Mouse (Mus musculus): Measurements from ENCODE around the gene Acat3. TPM values are rescaled to one million over a fixed set of nuclear protein-coding genes. Genes with fewer than 3 reads are reported as not detected.
"Not testable (repeated sequence)": the region's sequence is repeated elsewhere in the genome, so short reads cannot be mapped to it uniquely, and the experiment has no call there.

Gene Acat3
- polyA plus RNA-seq, 1 experiment from 2014 or later, result 0.92 TPM

DNA sequence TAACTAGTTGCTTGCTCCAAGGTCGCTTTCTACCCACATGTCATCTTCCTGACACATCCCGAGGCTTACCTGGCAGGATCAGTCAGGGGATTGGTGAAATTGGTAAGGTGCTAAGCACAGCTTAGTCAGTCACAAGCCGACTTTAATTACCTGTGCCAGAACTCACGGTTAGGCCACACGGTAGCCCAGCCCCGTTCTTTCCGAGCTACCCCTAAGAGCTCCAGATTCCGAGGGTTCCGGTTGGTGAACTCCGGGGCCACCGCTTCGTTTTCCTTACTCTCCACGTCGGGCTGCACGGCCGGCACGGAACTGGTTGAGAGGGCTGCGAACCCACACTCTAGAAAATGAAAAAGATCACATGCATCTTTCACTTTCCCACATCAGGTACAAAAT lies 24.9 kb downstream of the Acat3 start, which contains the start of gene Tcp1:
Tcp1 (plus strand) TSS at position 214 of the 393 bp plus-strand sequence.
- H3K9ac ChIP-seq (replicated peaks), result peak within 1 kb of the TSS; percentile 97
- no peaks in the 10 kb centered on the region for H3K9me3 ChIP-seq
- peak within 1 kb of the TSS; percentile 81 for H3K27ac ChIP-seq
- ATAC-seq, result peak; percentile 4
- no peaks in the 10 kb centered on the region for H3K27me3 ChIP-seq
- H3K36me3 ChIP-seq, result peaks cover 55% of the 10 kb centered on the region
- peak within 1 kb of the TSS; percentile 91 for H3K4me2 ChIP-seq (replicated peaks)
- WGBS, result 1% methylated on average over 18 of the region's 18 CpGs
- peak within 1 kb of the TSS; percentile 85 for H3K4me3 ChIP-seq (replicated peaks)
- H3K4me1 ChIP-seq (replicated peaks), result peaks cover 21% of the 10 kb centered on the region

DNA sequence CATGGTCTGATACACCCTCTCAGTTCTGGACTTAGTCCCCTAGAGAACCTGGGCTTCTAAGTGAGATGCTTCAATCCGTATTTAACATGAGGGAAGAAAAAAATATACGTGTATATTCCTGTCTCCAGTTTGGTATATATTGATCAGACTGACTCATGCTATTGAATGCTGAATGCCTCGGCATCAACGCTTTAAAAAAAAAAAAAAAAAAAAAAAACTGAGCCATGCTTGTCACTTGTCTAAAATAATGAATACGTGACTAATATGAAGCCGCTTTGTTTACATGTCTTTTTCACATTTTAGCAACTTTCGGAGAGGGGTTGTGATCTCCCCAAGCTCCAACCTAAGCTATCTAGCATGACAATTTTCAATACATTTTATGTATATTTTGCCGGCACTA lies 30.0 kb downstream of the Acat3 start:
- Histone ChIP-seq H3K4me3 (replicated peaks) (no peak overlapping the region), H3K4me1 (replicated peaks) (peaks cover 8% of the 10 kb centered on the region), H3K4me2 (replicated peaks) (no peak overlapping the region), H3K9ac (replicated peaks) (no peak overlapping the region), H3K36me3 (peaks cover 56% of the 10 kb centered on the region), H3K27me3 (no peaks in the 10 kb centered on the region), H3K27ac (no peak overlapping the region), H3K9me3 (no peaks in the 10 kb centered on the region)
- ATAC-seq, result no peak
- 89% methylated on average over 8 of the region's 8 CpGs for WGBS

- Histone ChIP-seq H3K9ac (replicated peaks) (no peak within 1 kb of the TSS), H3K27me3 (no peaks in the 10 kb centered on the region), H3K9me3 (no peaks in the 10 kb centered on the region), H3K27ac (no peak within 1 kb of the TSS), H3K4me3 (replicated peaks) (no peak within 1 kb of the TSS), H3K36me3 (peaks cover 59% of the 10 kb centered on the region), H3K4me2 (replicated peaks) (no peak within 1 kb of the TSS), H3K4me1 (replicated peaks) (peaks cover under 1% of the 10 kb centered on the region; the same call in 1 of the 2 replicates)
- WGBS, result 81% methylated on average over 35 of the region's 35 CpGs
- ATAC-seq, result no peak
Observed at GRCm38 (mm10) chr17:12909361-12910280, 30.8 kb downstream of the Acat3 start, which contains the start of gene Pnldc1. Gene Pnldc1, minus strand, starts transcription at chr17:12910230.

DNA sequence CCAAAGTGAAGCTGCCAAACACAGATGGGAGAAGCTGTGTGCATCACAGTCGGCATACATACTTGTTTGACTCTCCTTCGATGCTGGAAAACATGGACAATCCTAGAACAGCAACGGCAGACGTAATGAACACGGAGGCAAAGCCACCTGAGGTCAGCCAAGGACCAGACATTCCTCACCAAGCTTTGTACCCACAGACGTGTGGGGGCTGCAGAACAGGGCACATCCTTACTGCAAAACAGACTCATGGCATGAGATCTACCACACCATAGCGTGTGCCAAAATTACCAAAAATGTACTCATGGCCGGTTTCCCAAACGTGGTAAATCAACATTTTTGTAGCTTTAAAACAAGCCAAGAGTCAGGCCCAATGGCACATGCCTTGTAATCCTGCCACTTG lies 34.0 kb downstream of the Acat3 start:
- H3K4me3 ChIP-seq (replicated peaks), result no peak overlapping the region
- H3K27me3 ChIP-seq, result no peaks in the 10 kb centered on the region
- no peak overlapping the region for H3K4me2 ChIP-seq (replicated peaks)
- no peak overlapping the region for H3K27ac ChIP-seq
- H3K4me1 ChIP-seq (replicated peaks), result peaks cover 9% of the 10 kb centered on the region
- no peaks in the 10 kb centered on the region for H3K9me3 ChIP-seq
- no peak overlapping the region for H3K9ac ChIP-seq (replicated peaks)
- no peak for ATAC-seq
- 92% methylated on average over 9 of the region's 9 CpGs for WGBS
- peaks cover 44% of the 10 kb centered on the region for H3K36me3 ChIP-seq

GRCm38 (mm10) chr17:12905810-12906209 lies 34.6 kb downstream of the Acat3 start:
- Histone ChIP-seq H3K4me2 (replicated peaks) (no peak overlapping the region), H3K4me1 (replicated peaks) (peaks cover 9% of the 10 kb centered on the region), H3K4me3 (replicated peaks) (no peak overlapping the region), H3K9ac (replicated peaks) (no peak overlapping the region), H3K9me3 (no peaks in the 10 kb centered on the region), H3K27me3 (no peaks in the 10 kb centered on the region), H3K36me3 (peaks cover 44% of the 10 kb centered on the region), H3K27ac (no peak overlapping the region)
- 92% methylated on average over 4 of the region's 4 CpGs for WGBS
- no peak for ATAC-seq

GRCm38 (mm10) chr17:12904349-12904748 lies 36.1 kb downstream of the Acat3 start:
- Histone ChIP-seq H3K4me1 (replicated peaks) (peaks cover 9% of the 10 kb centered on the region), H3K36me3 (peaks cover 43% of the 10 kb centered on the region), H3K9me3 (no peaks in the 10 kb centered on the region), H3K4me2 (replicated peaks) (no peak overlapping the region), H3K9ac (replicated peaks) (no peak overlapping the region), H3K27ac (no peak overlapping the region), H3K4me3 (replicated peaks) (no peak overlapping the region), H3K27me3 (no peaks in the 10 kb centered on the region)
- no peak for ATAC-seq
- WGBS, result 75% methylated on average over 1 of the region's 1 CpGs

GRCm38 (mm10) chr17:12903372-12904333 lies 36.7 kb downstream of the Acat3 start:
- Histone ChIP-seq H3K4me2 (replicated peaks) (no peak overlapping the region), H3K27ac (peak overlapping the region; percentile 54), H3K4me1 (replicated peaks) (peaks cover 9% of the 10 kb centered on the region), H3K9ac (replicated peaks) (no peak overlapping the region), H3K36me3 (peaks cover 46% of the 10 kb centered on the region), H3K27me3 (no peaks in the 10 kb centered on the region), H3K4me3 (replicated peaks) (no peak overlapping the region), H3K9me3 (no peaks in the 10 kb centered on the region)
- ATAC-seq, result peak; percentile 74; the same call in 1 of the 2 replicates
- 12% methylated on average over 11 of the region's 12 CpGs for WGBS

- peaks cover 46% of the 10 kb centered on the region for H3K36me3 ChIP-seq
- H3K4me2 ChIP-seq (replicated peaks), result no peak overlapping the region
- no peaks in the 10 kb centered on the region for H3K27me3 ChIP-seq
- no peak for ATAC-seq
- no peaks in the 10 kb centered on the region for H3K9me3 ChIP-seq
- 95% methylated on average over 6 of the region's 6 CpGs for WGBS
- H3K4me3 ChIP-seq (replicated peaks), result no peak overlapping the region
- H3K4me1 ChIP-seq (replicated peaks), result peaks cover 9% of the 10 kb centered on the region
- no peak overlapping the region for H3K27ac ChIP-seq
- H3K9ac ChIP-seq (replicated peaks), result no peak overlapping the region
Observed at GRCm38 (mm10) chr17:12902291-12902690, 38.1 kb downstream of the Acat3 start.

GRCm38 (mm10) chr17:12898607-12899006 lies 41.8 kb downstream of the Acat3 start:
- not testable (repeated sequence) for H3K4me2 ChIP-seq (replicated peaks); H3K27me3 ChIP-seq; H3K9me3 ChIP-seq; H3K4me1 ChIP-seq (replicated peaks); ATAC-seq; H3K9ac ChIP-seq (replicated peaks); H3K4me3 ChIP-seq (replicated peaks)
- WGBS, result 38% methylated on average over 2 of the region's 2 CpGs
- H3K36me3 ChIP-seq, result peaks cover 42% of the 10 kb centered on the region
- peak overlapping the region; percentile 61; the same call in 1 of the 2 replicates for H3K27ac ChIP-seq

DNA sequence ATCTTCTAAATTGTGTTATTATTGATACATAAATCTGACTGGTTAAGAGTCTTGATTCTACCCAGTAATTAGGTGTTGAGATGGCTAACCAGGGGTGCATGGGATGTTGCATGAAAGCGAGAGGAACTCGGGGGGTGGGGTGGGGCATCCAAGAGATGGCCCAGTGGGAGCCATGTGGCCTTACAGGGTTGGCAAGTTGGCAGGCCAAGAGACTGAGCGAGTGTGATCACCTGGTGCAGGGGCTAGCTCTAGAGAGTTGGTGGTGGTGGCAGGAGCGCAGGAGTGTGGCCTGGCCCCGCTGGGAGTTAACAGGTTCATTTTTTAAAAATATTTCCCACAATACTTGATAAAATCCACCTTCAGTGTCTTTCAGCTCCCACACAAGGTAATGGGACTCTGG lies 42.7 kb downstream of the Acat3 start:
- H3K27ac ChIP-seq, result peak overlapping the region; percentile 12; the same call in 1 of the 2 replicates
- 86% methylated on average over 5 of the region's 5 CpGs for WGBS
- H3K27me3 ChIP-seq, result no peaks in the 10 kb centered on the region
- no peaks in the 10 kb centered on the region for H3K9me3 ChIP-seq
- H3K36me3 ChIP-seq, result peaks cover 48% of the 10 kb centered on the region
- no peak overlapping the region for H3K4me3 ChIP-seq (replicated peaks)
- H3K9ac ChIP-seq (replicated peaks), result no peak overlapping the region
- peak; percentile 62; the same call in 1 of the 2 replicates for ATAC-seq
- H3K4me1 ChIP-seq (replicated peaks), result no peaks in the 10 kb centered on the region
- no peak overlapping the region for H3K4me2 ChIP-seq (replicated peaks)

- Histone ChIP-seq H3K4me1 (replicated peaks) (no peaks in the 10 kb centered on the region), H3K27ac (no peak overlapping the region), H3K4me3 (replicated peaks) (no peak overlapping the region), H3K9me3 (no peaks in the 10 kb centered on the region), H3K4me2 (replicated peaks) (no peak overlapping the region), H3K36me3 (peaks cover 46% of the 10 kb centered on the region), H3K9ac (replicated peaks) (no peak overlapping the region), H3K27me3 (no peaks in the 10 kb centered on the region)
- ATAC-seq, result no peak
- WGBS, result 92% methylated on average over 9 of the region's 9 CpGs
Observed at GRCm38 (mm10) chr17:12892033-12892432, 48.4 kb downstream of the Acat3 start.
